Mouse (Mus musculus): ENCODE results near the gene Mbnl2. TPM values are rescaled to one million over a fixed set of nuclear protein-coding genes. Genes with fewer than 3 reads are reported as not detected.

Mbnl2 gene
- polyA plus RNA-seq, 1 experiment from 2014 or later: 62.1 TPM

- no peaks in the 10 kb centered on the region for H3K36me3 ChIP-seq (ENCODE audit: control insufficient read depth, insufficient read depth, low read length)
- H3K4me3 ChIP-seq (ENCODE audit: low read depth, low read length): no peak overlapping the region
- H3K27ac ChIP-seq (replicated peaks; ENCODE audit: low read depth, low read length): no peak overlapping the region
- no peak for ATAC-seq (ENCODE audit: insufficient number of reproducible peaks, low FRiP score, low TSS enrichment, low read depth)
- no peaks in the 10 kb centered on the region for H3K27me3 ChIP-seq (ENCODE audit: control insufficient read depth, insufficient read depth, low read length)
- H3K4me1 ChIP-seq (ENCODE audit: control insufficient read depth, insufficient read depth, low read length): no peaks in the 10 kb centered on the region
- H3K9ac ChIP-seq (ENCODE audit: low read length): no peak overlapping the region
- no peak for DNase-seq (ENCODE audit: low spot score)
- no peaks in the 10 kb centered on the region for H3K9me3 ChIP-seq (ENCODE audit: control insufficient read depth, low read length)
- 86% methylated on average over 1 of the region's 1 CpGs for WGBS
- no peak overlapping the region for H3K4me2 ChIP-seq (ENCODE audit: low read depth, severe bottlenecking)
Observed at GRCm38 (mm10) chr14:120323111-120323510, 47.6 kb downstream of the Mbnl2 start.

GRCm38 (mm10) chr14:120324061-120324791 is 48.8 kb downstream of the Mbnl2 start:
- no peaks in the 10 kb centered on the region for H3K9me3 ChIP-seq (ENCODE audit: control insufficient read depth, low read length)
- no peaks in the 10 kb centered on the region for H3K4me1 ChIP-seq (ENCODE audit: control insufficient read depth, insufficient read depth, low read length)
- no peaks in the 10 kb centered on the region for H3K36me3 ChIP-seq (ENCODE audit: control insufficient read depth, insufficient read depth, low read length)
- no peak for ATAC-seq (ENCODE audit: insufficient number of reproducible peaks, low FRiP score, low TSS enrichment, low read depth)
- H3K27me3 ChIP-seq (ENCODE audit: control insufficient read depth, insufficient read depth, low read length): no peaks in the 10 kb centered on the region
- no peak overlapping the region for H3K9ac ChIP-seq (ENCODE audit: low read length)
- no peak for DNase-seq (ENCODE audit: low spot score)
- H3K4me3 ChIP-seq (ENCODE audit: low read depth, low read length): no peak overlapping the region
- no peak overlapping the region for H3K4me2 ChIP-seq (ENCODE audit: low read depth, severe bottlenecking)
- WGBS: 91% methylated on average over 8 of the region's 8 CpGs
- no peak overlapping the region for H3K27ac ChIP-seq (replicated peaks; ENCODE audit: low read depth, low read length)

GRCm38 (mm10) chr14:120324883-120325480 is 49.5 kb downstream of the Mbnl2 start:
- H3K27ac ChIP-seq (replicated peaks; ENCODE audit: low read depth, low read length): no peak overlapping the region
- DNase-seq (ENCODE audit: low spot score): no peak
- H3K4me3 ChIP-seq (ENCODE audit: low read depth, low read length): no peak overlapping the region
- H3K4me1 ChIP-seq (ENCODE audit: control insufficient read depth, insufficient read depth, low read length): no peaks in the 10 kb centered on the region
- H3K9ac ChIP-seq (ENCODE audit: low read length): no peak overlapping the region
- no peaks in the 10 kb centered on the region for H3K9me3 ChIP-seq (ENCODE audit: control insufficient read depth, low read length)
- ATAC-seq (ENCODE audit: insufficient number of reproducible peaks, low FRiP score, low TSS enrichment, low read depth): no peak
- 92% methylated on average over 19 of the region's 19 CpGs for WGBS
- H3K4me2 ChIP-seq (ENCODE audit: low read depth, severe bottlenecking): no peak overlapping the region
- no peaks in the 10 kb centered on the region for H3K27me3 ChIP-seq (ENCODE audit: control insufficient read depth, insufficient read depth, low read length)
- H3K36me3 ChIP-seq (ENCODE audit: control insufficient read depth, insufficient read depth, low read length): no peaks in the 10 kb centered on the region

GRCm38 (mm10) chr14:120325673-120326072 is 50.2 kb downstream of the Mbnl2 start:
- ATAC-seq (ENCODE audit: insufficient number of reproducible peaks, low FRiP score, low TSS enrichment, low read depth) (no peak), DNase-seq (ENCODE audit: low spot score) (no peak)
- no peaks in the 10 kb centered on the region for H3K9me3 ChIP-seq (ENCODE audit: control insufficient read depth, low read length)
- no peaks in the 10 kb centered on the region for H3K36me3 ChIP-seq (ENCODE audit: control insufficient read depth, insufficient read depth, low read length)
- H3K4me1 ChIP-seq (ENCODE audit: control insufficient read depth, insufficient read depth, low read length): no peaks in the 10 kb centered on the region
- H3K4me2 ChIP-seq (ENCODE audit: low read depth, severe bottlenecking): no peak overlapping the region
- WGBS: 86% methylated on average over 5 of the region's 5 CpGs
- H3K27ac ChIP-seq (replicated peaks; ENCODE audit: low read depth, low read length): no peak overlapping the region
- no peaks in the 10 kb centered on the region for H3K27me3 ChIP-seq (ENCODE audit: control insufficient read depth, insufficient read depth, low read length)
- no peak overlapping the region for H3K4me3 ChIP-seq (ENCODE audit: low read depth, low read length)
- H3K9ac ChIP-seq (ENCODE audit: low read length): no peak overlapping the region

GRCm38 (mm10) chr14:120330454-120330853 is 55.0 kb downstream of the Mbnl2 start:
- no peaks in the 10 kb centered on the region for H3K36me3 ChIP-seq (ENCODE audit: control insufficient read depth, insufficient read depth, low read length)
- ATAC-seq (ENCODE audit: insufficient number of reproducible peaks, low FRiP score, low TSS enrichment, low read depth) (no peak), DNase-seq (ENCODE audit: low spot score) (no peak)
- H3K27ac ChIP-seq (replicated peaks; ENCODE audit: low read depth, low read length): no peak overlapping the region
- no peak overlapping the region for H3K4me2 ChIP-seq (ENCODE audit: low read depth, severe bottlenecking)
- H3K9me3 ChIP-seq (ENCODE audit: control insufficient read depth, low read length): no peaks in the 10 kb centered on the region
- H3K9ac ChIP-seq (ENCODE audit: low read length): no peak overlapping the region
- H3K4me1 ChIP-seq (ENCODE audit: control insufficient read depth, insufficient read depth, low read length): 0 out of 2 replicates have a peak, but pooled peaks cover 6% of the 10 kb centered on the region
- H3K4me3 ChIP-seq (ENCODE audit: low read depth, low read length): no peak overlapping the region
- no peaks in the 10 kb centered on the region for H3K27me3 ChIP-seq (ENCODE audit: control insufficient read depth, insufficient read depth, low read length)
- WGBS: 80% methylated on average over 12 of the region's 12 CpGs

- Histone ChIP-seq H3K9me3 (ENCODE audit: control insufficient read depth, low read length) (no peaks in the 10 kb centered on the region), H3K9ac (ENCODE audit: low read length) (no peak overlapping the region), H3K27me3 (ENCODE audit: control insufficient read depth, insufficient read depth, low read length) (no peaks in the 10 kb centered on the region), H3K27ac (replicated peaks; ENCODE audit: low read depth, low read length) (no peak overlapping the region), H3K36me3 (ENCODE audit: control insufficient read depth, insufficient read depth, low read length) (no peaks in the 10 kb centered on the region), H3K4me3 (ENCODE audit: low read depth, low read length) (no peak overlapping the region), H3K4me1 (ENCODE audit: control insufficient read depth, insufficient read depth, low read length) (0 out of 2 replicates have a peak, but pooled peaks cover 8% of the 10 kb centered on the region), H3K4me2 (ENCODE audit: low read depth, severe bottlenecking) (no peak overlapping the region)
- DNase-seq (ENCODE audit: low spot score) (no peak), ATAC-seq (ENCODE audit: insufficient number of reproducible peaks, low FRiP score, low TSS enrichment, low read depth) (no peak)
- WGBS: 86% methylated on average over 13 of the region's 13 CpGs
Observed at GRCm38 (mm10) chr14:120330881-120331514, 55.5 kb downstream of the Mbnl2 start.

- Histone ChIP-seq H3K27me3 (ENCODE audit: control insufficient read depth, insufficient read depth, low read length) (no peaks in the 10 kb centered on the region), H3K9me3 (ENCODE audit: control insufficient read depth, low read length) (no peaks in the 10 kb centered on the region), H3K4me1 (ENCODE audit: control insufficient read depth, insufficient read depth, low read length) (peaks cover 14% of the 10 kb centered on the region; the same call in 1 of the 2 replicates), H3K9ac (ENCODE audit: low read length) (no peak overlapping the region), H3K4me3 (ENCODE audit: low read depth, low read length) (no peak overlapping the region), H3K36me3 (ENCODE audit: control insufficient read depth, insufficient read depth, low read length) (no peaks in the 10 kb centered on the region), H3K27ac (replicated peaks; ENCODE audit: low read depth, low read length) (no peak overlapping the region), H3K4me2 (ENCODE audit: low read depth, severe bottlenecking) (no peak overlapping the region)
- DNase-seq (ENCODE audit: low spot score) (no peak), ATAC-seq (ENCODE audit: insufficient number of reproducible peaks, low FRiP score, low TSS enrichment, low read depth) (no peak)
- WGBS: 87% methylated on average over 15 of the region's 15 CpGs
Observed at GRCm38 (mm10) chr14:120333465-120334243, 58.2 kb downstream of the Mbnl2 start.

GRCm38 (mm10) chr14:120335366-120335765 is 59.9 kb downstream of the Mbnl2 start:
- Histone ChIP-seq H3K36me3 (ENCODE audit: control insufficient read depth, insufficient read depth, low read length) (no peaks in the 10 kb centered on the region), H3K4me1 (ENCODE audit: control insufficient read depth, insufficient read depth, low read length) (peaks cover 14% of the 10 kb centered on the region; the same call in 1 of the 2 replicates), H3K4me3 (ENCODE audit: low read depth, low read length) (no peak overlapping the region), H3K9me3 (ENCODE audit: control insufficient read depth, low read length) (no peaks in the 10 kb centered on the region), H3K27me3 (ENCODE audit: control insufficient read depth, insufficient read depth, low read length) (no peaks in the 10 kb centered on the region), H3K4me2 (ENCODE audit: low read depth, severe bottlenecking) (no peak overlapping the region), H3K9ac (ENCODE audit: low read length) (no peak overlapping the region), H3K27ac (replicated peaks; ENCODE audit: low read depth, low read length) (no peak overlapping the region)
- WGBS: 85% methylated on average over 9 of the region's 9 CpGs
- no peak for ATAC-seq (ENCODE audit: insufficient number of reproducible peaks, low FRiP score, low TSS enrichment, low read depth)
- DNase-seq (ENCODE audit: low spot score): no peak

Data from limb, embryonic 11.5 days (tissue).